Mouse (Mus musculus): ENCODE results near the gene Olfr968.

- no peak for TF ChIP-seq CTCF (IDR thresholded peaks at IDR 0.05; ENCODE audit: borderline replicate concordance, control insufficient read depth, extremely low read depth, insufficient read depth, low read length, poor library complexity)
- TF ChIP-seq POLR2A (IDR thresholded peaks at IDR 0.05; ENCODE audit: control insufficient read depth, extremely low read depth, insufficient read depth, low read length, poor library complexity): no peak
These were observed 36.6 kb downstream of the Olfr968 start for GRCm38 (mm10) chr9:39746428-39746827.

All from thymus, adult 2 months (tissue).